Mouse (Mus musculus): ENCODE results near the gene Mip. TPM values are rescaled to one million over a fixed set of nuclear protein-coding genes. Genes with fewer than 3 reads are reported as not detected.
A peak's percentile ranks its signal among the peaks of the same experiment; 100 is the strongest.
"Not testable (repeated sequence)": the region's sequence is repeated elsewhere in the genome, so short reads cannot be mapped to it uniquely, and the experiment has no call there.

The Mip gene
- polyA plus RNA-seq, 2 experiments: 0.17 to 0.88 TPM

DNA sequence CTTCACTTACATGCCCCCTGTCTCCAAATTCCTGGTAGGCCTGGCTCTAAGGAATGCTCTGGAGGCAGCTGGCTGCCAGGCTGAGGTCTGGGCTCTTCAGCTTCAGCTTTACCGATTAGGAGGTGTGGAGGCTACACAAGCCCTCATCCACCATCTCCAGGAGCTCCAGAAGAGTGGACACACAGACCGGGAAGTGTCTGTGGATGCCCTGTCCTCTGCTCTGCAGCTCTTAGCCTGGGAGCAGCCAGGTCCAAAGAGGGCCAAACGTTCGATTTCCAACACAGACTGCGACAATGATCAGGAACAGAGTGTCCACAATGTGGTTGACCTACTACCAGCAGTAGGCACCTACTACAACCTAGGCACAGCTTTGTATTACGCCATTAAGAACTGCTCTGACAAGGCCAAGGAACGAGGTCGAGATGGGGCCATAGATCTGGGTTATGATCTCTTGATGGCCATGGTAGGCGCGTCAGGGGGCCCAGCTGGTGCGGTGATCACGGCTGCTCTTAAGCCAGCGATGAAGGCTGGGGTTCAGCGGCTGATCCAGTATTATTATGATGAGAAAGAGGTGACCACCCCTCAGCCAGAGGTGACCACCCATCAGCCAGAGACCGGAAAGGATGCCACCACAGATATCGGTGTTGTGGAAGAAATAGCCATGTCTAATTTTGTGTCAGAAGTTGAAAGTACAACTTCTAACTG, 43.7 kb downstream of the Mip start:
- TF ChIP-seq POLR2A (IDR thresholded peaks at IDR 0.05; ENCODE audit: borderline replicate concordance, extremely low read depth, insufficient read depth, insufficient read length): no peak
- 89% methylated on average over 16 of the region's 16 CpGs for WGBS
- Histone ChIP-seq H3K9me3 (ENCODE audit: control insufficient read depth, low read length) (no peaks in the 10 kb centered on the region), H3K4me1 (ENCODE audit: control insufficient read depth, insufficient read depth, low read length) (peaks cover 2% of the 10 kb centered on the region; the same call in 1 of the 2 replicates), H3K4me3 (replicated peaks; ENCODE audit: low read length) (peak overlapping the region; percentile 79; the same call in 1 of the 2 replicates), H3K27me3 (ENCODE audit: control insufficient read depth, insufficient read depth, low read length) (no peaks in the 10 kb centered on the region), H3K9ac (ENCODE audit: low read depth, low read length, severe bottlenecking) (no peak overlapping the region), H3K4me2 (replicated peaks; ENCODE audit: low read depth, low read length, severe bottlenecking) (peak overlapping the region; percentile 62), H3K36me3 (ENCODE audit: control insufficient read depth, insufficient read depth, low read length) (no peaks in the 10 kb centered on the region), H3K27ac (replicated peaks; ENCODE audit: low read depth, low read length) (no peak overlapping the region)
- DNase-seq (ENCODE audit: low spot score) (no peak), ATAC-seq (ENCODE audit: low FRiP score, low read depth) (no peak)

GRCm38 (mm10) chr10:128270287-128270841, 44.7 kb downstream of the Mip start, which contains the start of gene Stat2:
Stat2 (plus strand) TSS chr10:128270559.
- Histone ChIP-seq H3K27ac (replicated peaks; ENCODE audit: low read depth, low read length) (peak within 1 kb of the TSS; percentile 43; the same call in 1 of the 2 replicates), H3K4me3 (replicated peaks; ENCODE audit: low read length) (peak within 1 kb of the TSS; percentile 79), H3K27me3 (ENCODE audit: control insufficient read depth, insufficient read depth, low read length) (no peaks in the 10 kb centered on the region), H3K36me3 (ENCODE audit: control insufficient read depth, insufficient read depth, low read length) (no peaks in the 10 kb centered on the region), H3K4me2 (replicated peaks; ENCODE audit: low read depth, low read length, severe bottlenecking) (peak within 1 kb of the TSS; percentile 77), H3K9me3 (ENCODE audit: control insufficient read depth, low read length) (no peaks in the 10 kb centered on the region), H3K9ac (ENCODE audit: low read depth, low read length, severe bottlenecking) (peak within 1 kb of the TSS; percentile 68), H3K4me1 (ENCODE audit: control insufficient read depth, insufficient read depth, low read length) (peaks cover 2% of the 10 kb centered on the region; the same call in 1 of the 2 replicates)
- ATAC-seq (ENCODE audit: low FRiP score, low read depth): peak; percentile 100
- TF ChIP-seq POLR2A (IDR thresholded peaks at IDR 0.05; ENCODE audit: borderline replicate concordance, extremely low read depth, insufficient read depth, insufficient read length): 0 out of 2 replicates have a peak, but pooled peaks have one; percentile 38
- under 1% methylated on average over 41 of the region's 43 CpGs for WGBS
- peak; percentile 98 for DNase-seq (ENCODE audit: low spot score)

DNA sequence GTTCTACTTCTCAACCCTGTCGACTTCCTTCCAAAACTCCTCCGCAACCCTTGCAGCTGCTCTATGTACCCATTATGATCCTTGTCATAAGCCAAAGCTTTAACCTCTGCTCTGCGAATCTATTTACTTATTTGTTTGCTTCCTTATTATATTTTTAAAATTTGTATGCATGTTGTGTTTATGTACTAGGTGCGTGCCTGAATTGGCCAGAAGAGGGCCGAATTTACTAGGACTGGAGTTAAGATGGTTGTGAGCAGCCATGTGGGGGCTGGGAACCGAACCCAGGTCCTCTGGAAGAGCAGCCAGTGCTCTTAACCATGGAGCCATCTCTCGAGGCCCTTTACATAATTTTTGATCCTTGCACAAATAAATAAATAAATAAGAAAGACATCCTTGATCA, 45.2 kb downstream of the Mip start:
- H3K4me1 ChIP-seq (ENCODE audit: control insufficient read depth, insufficient read depth, low read length): peaks cover 2% of the 10 kb centered on the region; the same call in 1 of the 2 replicates
- H3K4me3 ChIP-seq (replicated peaks; ENCODE audit: low read length): peak overlapping the region; percentile 79
- H3K9me3 ChIP-seq (ENCODE audit: control insufficient read depth, low read length): no peaks in the 10 kb centered on the region
- DNase-seq (ENCODE audit: low spot score) (no peak), ATAC-seq (ENCODE audit: low FRiP score, low read depth) (no peak)
- 42% methylated on average over 7 of the region's 7 CpGs for WGBS
- H3K27me3 ChIP-seq (ENCODE audit: control insufficient read depth, insufficient read depth, low read length): no peaks in the 10 kb centered on the region
- H3K27ac ChIP-seq (replicated peaks; ENCODE audit: low read depth, low read length): 0 out of 2 replicates have a peak overlapping the region, but pooled peaks have one; percentile 43
- H3K9ac ChIP-seq (ENCODE audit: low read depth, low read length, severe bottlenecking): peak overlapping the region; percentile 68
- H3K36me3 ChIP-seq (ENCODE audit: control insufficient read depth, insufficient read depth, low read length): no peaks in the 10 kb centered on the region
- peak overlapping the region; percentile 77 for H3K4me2 ChIP-seq (replicated peaks; ENCODE audit: low read depth, low read length, severe bottlenecking)
- no peak for TF ChIP-seq POLR2A (IDR thresholded peaks at IDR 0.05; ENCODE audit: borderline replicate concordance, extremely low read depth, insufficient read depth, insufficient read length)

- peaks cover 5% of the 10 kb centered on the region; the same call in 1 of the 2 replicates for H3K36me3 ChIP-seq (ENCODE audit: control insufficient read depth, insufficient read depth, low read length)
- peaks cover 2% of the 10 kb centered on the region; the same call in 1 of the 2 replicates for H3K4me1 ChIP-seq (ENCODE audit: control insufficient read depth, insufficient read depth, low read length)
- H3K27ac ChIP-seq (replicated peaks; ENCODE audit: low read depth, low read length): no peak overlapping the region
- 79% methylated on average over 2 of the region's 2 CpGs for WGBS
- TF ChIP-seq POLR2A (IDR thresholded peaks at IDR 0.05; ENCODE audit: borderline replicate concordance, extremely low read depth, insufficient read depth, insufficient read length): no peak
- no peaks in the 10 kb centered on the region for H3K27me3 ChIP-seq (ENCODE audit: control insufficient read depth, insufficient read depth, low read length)
- H3K9ac ChIP-seq (ENCODE audit: low read depth, low read length, severe bottlenecking): no peak overlapping the region
- H3K4me2 ChIP-seq (replicated peaks; ENCODE audit: low read depth, low read length, severe bottlenecking): no peak overlapping the region
- no peak overlapping the region for H3K4me3 ChIP-seq (replicated peaks; ENCODE audit: low read length)
- ATAC-seq (ENCODE audit: low FRiP score, low read depth) (no peak), DNase-seq (ENCODE audit: low spot score) (no peak)
- H3K9me3 ChIP-seq (ENCODE audit: control insufficient read depth, low read length): no peaks in the 10 kb centered on the region
These were observed 46.2 kb downstream of the Mip start for GRCm38 (mm10) chr10:128271883-128272282.

GRCm38 (mm10) chr10:128272819-128273439, 47.3 kb downstream of the Mip start:
- 98% methylated on average over 4 of the region's 7 CpGs for WGBS
- H3K27ac ChIP-seq (replicated peaks; ENCODE audit: low read depth, low read length); H3K27me3 ChIP-seq (ENCODE audit: control insufficient read depth, insufficient read depth, low read length); H3K4me1 ChIP-seq (ENCODE audit: control insufficient read depth, insufficient read depth, low read length); H3K4me2 ChIP-seq (replicated peaks; ENCODE audit: low read depth, low read length, severe bottlenecking); ATAC-seq (ENCODE audit: low FRiP score, low read depth); H3K4me3 ChIP-seq (replicated peaks; ENCODE audit: low read length); DNase-seq (ENCODE audit: low spot score); H3K9me3 ChIP-seq (ENCODE audit: control insufficient read depth, low read length); H3K9ac ChIP-seq (ENCODE audit: low read depth, low read length, severe bottlenecking): not testable (repeated sequence)
- H3K36me3 ChIP-seq (ENCODE audit: control insufficient read depth, insufficient read depth, low read length): peaks cover 15% of the 10 kb centered on the region; the same call in 1 of the 2 replicates

DNA sequence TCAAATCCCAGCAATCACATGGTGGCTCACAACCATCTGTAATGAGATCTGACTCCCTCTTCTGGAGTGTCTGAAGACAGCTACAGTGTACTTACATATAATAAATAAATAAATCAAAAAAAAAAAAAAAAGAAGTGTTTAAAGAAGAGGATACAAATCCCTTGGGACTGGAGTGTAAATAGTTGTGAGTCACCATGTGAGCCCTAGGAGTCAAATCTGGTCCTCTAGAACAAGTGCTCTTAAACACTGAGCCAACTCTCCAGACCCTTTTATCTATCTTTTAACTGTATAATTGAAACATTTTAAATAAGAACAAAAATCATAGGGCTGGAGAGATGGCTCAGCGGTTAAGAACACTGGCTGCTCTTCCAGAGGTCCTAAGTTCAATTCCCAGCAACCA, 49.7 kb downstream of the Mip start:
- ATAC-seq (ENCODE audit: low FRiP score, low read depth); H3K4me1 ChIP-seq (ENCODE audit: control insufficient read depth, insufficient read depth, low read length); H3K9ac ChIP-seq (ENCODE audit: low read depth, low read length, severe bottlenecking); H3K4me3 ChIP-seq (replicated peaks; ENCODE audit: low read length); H3K9me3 ChIP-seq (ENCODE audit: control insufficient read depth, low read length); H3K27ac ChIP-seq (replicated peaks; ENCODE audit: low read depth, low read length); DNase-seq (ENCODE audit: low spot score); H3K4me2 ChIP-seq (replicated peaks; ENCODE audit: low read depth, low read length, severe bottlenecking); H3K27me3 ChIP-seq (ENCODE audit: control insufficient read depth, insufficient read depth, low read length): not testable (repeated sequence)
- H3K36me3 ChIP-seq (ENCODE audit: control insufficient read depth, insufficient read depth, low read length): peaks cover 29% of the 10 kb centered on the region
- 100% methylated on average over 1 of the region's 1 CpGs for WGBS
